Mouse (Mus musculus): ENCODE measurements around the gene Gm10392. TPM values are rescaled to one million over a fixed set of nuclear protein-coding genes. Genes with fewer than 3 reads are reported as not detected.

Gene Gm10392
- polyA plus RNA-seq, 1 experiment, result 0.87 TPM

GRCm38 (mm10) chr11:77518051-77518798 is 773 bp downstream of the Gm10392 start:
- TF ChIP-seq POLR2A (IDR thresholded peaks at IDR 0.05; ENCODE audit: borderline replicate concordance, control insufficient read depth, low read depth, low read length) (no peak), CTCF (IDR thresholded peaks at IDR 0.05; ENCODE audit: control insufficient read depth, insufficient read depth, low read length) (no peak)
- WGBS, result 35% methylated on average over 27 of the region's 27 CpGs
- Histone ChIP-seq H3K27ac (ENCODE audit: control insufficient read depth, insufficient read depth, low read depth, low read length, poor library complexity) (peak overlapping the region; percentile 85), H3K4me3 (replicated peaks; ENCODE audit: control insufficient read depth, low read depth, low read length) (no peak overlapping the region), H3K4me1 (ENCODE audit: control insufficient read depth, insufficient read depth, low read length) (peaks cover 10% of the 10 kb centered on the region)

- no peak overlapping the region for H3K27ac ChIP-seq (ENCODE audit: control insufficient read depth, insufficient read depth, low read depth, low read length, poor library complexity)
- no peak overlapping the region for H3K4me3 ChIP-seq (replicated peaks; ENCODE audit: control insufficient read depth, low read depth, low read length)
- WGBS, result 82% methylated on average over 5 of the region's 5 CpGs
- peaks cover 11% of the 10 kb centered on the region for H3K4me1 ChIP-seq (ENCODE audit: control insufficient read depth, insufficient read depth, low read length)
- no peak for TF ChIP-seq POLR2A (IDR thresholded peaks at IDR 0.05; ENCODE audit: borderline replicate concordance, control insufficient read depth, low read depth, low read length)
- no peak for TF ChIP-seq CTCF (IDR thresholded peaks at IDR 0.05; ENCODE audit: control insufficient read depth, insufficient read depth, low read length)
Measured at GRCm38 (mm10) chr11:77516553-77517425, 2.2 kb downstream of the Gm10392 start.

- WGBS, result 8% methylated on average over 39 of the region's 39 CpGs
- peaks cover 11% of the 10 kb centered on the region for H3K4me1 ChIP-seq (ENCODE audit: control insufficient read depth, insufficient read depth, low read length)
- TF ChIP-seq POLR2A (IDR thresholded peaks at IDR 0.05; ENCODE audit: borderline replicate concordance, control insufficient read depth, low read depth, low read length) (peak; percentile 13; the same call in 1 of the 2 replicates), CTCF (IDR thresholded peaks at IDR 0.05; ENCODE audit: control insufficient read depth, insufficient read depth, low read length) (no peak)
- H3K4me3 ChIP-seq (replicated peaks; ENCODE audit: control insufficient read depth, low read depth, low read length), result peak within 1 kb of the TSS; percentile 59
- H3K27ac ChIP-seq (ENCODE audit: control insufficient read depth, insufficient read depth, low read depth, low read length, poor library complexity), result peak within 1 kb of the TSS; percentile 79
Measured at GRCm38 (mm10) chr11:77515637-77516552, 3.1 kb downstream of the Gm10392 start, which contains the start of gene Trp53i13. Trp53i13 (minus strand) TSS chr11:77515980.

- Histone ChIP-seq H3K27ac (ENCODE audit: control insufficient read depth, insufficient read depth, low read depth, low read length, poor library complexity) (peak within 1 kb of the TSS; percentile 79), H3K4me1 (ENCODE audit: control insufficient read depth, insufficient read depth, low read length) (peaks cover 11% of the 10 kb centered on the region), H3K4me3 (replicated peaks; ENCODE audit: control insufficient read depth, low read depth, low read length) (peak within 1 kb of the TSS; percentile 59)
- TF ChIP-seq CTCF (IDR thresholded peaks at IDR 0.05; ENCODE audit: control insufficient read depth, insufficient read depth, low read length) (no peak), POLR2A (IDR thresholded peaks at IDR 0.05; ENCODE audit: borderline replicate concordance, control insufficient read depth, low read depth, low read length) (peak; percentile 76; the same call in 1 of the 2 replicates)
- under 1% methylated on average over 71 of the region's 72 CpGs for WGBS
Measured at GRCm38 (mm10) chr11:77514832-77515636, 4.0 kb downstream of the Gm10392 start, which contains the start of gene Abhd15. Abhd15 (plus strand) TSS chr11:77515121.

GRCm38 (mm10) chr11:77514281-77514831 is 4.6 kb downstream of the Gm10392 start:
- 9% methylated on average over 19 of the region's 19 CpGs for WGBS
- H3K4me1 ChIP-seq (ENCODE audit: control insufficient read depth, insufficient read depth, low read length), result peaks cover 9% of the 10 kb centered on the region
- peak overlapping the region; percentile 41 for H3K4me3 ChIP-seq (replicated peaks; ENCODE audit: control insufficient read depth, low read depth, low read length)
- H3K27ac ChIP-seq (ENCODE audit: control insufficient read depth, insufficient read depth, low read depth, low read length, poor library complexity), result peak overlapping the region; percentile 5
- TF ChIP-seq CTCF (IDR thresholded peaks at IDR 0.05; ENCODE audit: control insufficient read depth, insufficient read depth, low read length) (no peak), POLR2A (IDR thresholded peaks at IDR 0.05; ENCODE audit: borderline replicate concordance, control insufficient read depth, low read depth, low read length) (no peak)

GRCm38 (mm10) chr11:77513811-77514170 is 5.2 kb downstream of the Gm10392 start:
- TF ChIP-seq POLR2A (IDR thresholded peaks at IDR 0.05; ENCODE audit: borderline replicate concordance, control insufficient read depth, low read depth, low read length) (no peak), CTCF (IDR thresholded peaks at IDR 0.05; ENCODE audit: control insufficient read depth, insufficient read depth, low read length) (no peak)
- 10% methylated on average over 10 of the region's 10 CpGs for WGBS
- Histone ChIP-seq H3K4me1 (ENCODE audit: control insufficient read depth, insufficient read depth, low read length) (peaks cover 9% of the 10 kb centered on the region), H3K27ac (ENCODE audit: control insufficient read depth, insufficient read depth, low read depth, low read length, poor library complexity) (peak overlapping the region; percentile 14; the same call in 1 of the 2 replicates), H3K4me3 (replicated peaks; ENCODE audit: control insufficient read depth, low read depth, low read length) (peak overlapping the region; percentile 83)

Measured in bone marrow, adult 2 months (tissue).